Mouse (Mus musculus): ENCODE measurements around the gene Rufy1.

GRCm38 (mm10) chr11:50391272-50391960 is 39.5 kb downstream of the Rufy1 start:
- TF ChIP-seq POLR2A (IDR thresholded peaks at IDR 0.05; ENCODE audit: control insufficient read depth, extremely low read depth, insufficient read depth, low read length, poor library complexity) (no peak), CTCF (IDR thresholded peaks at IDR 0.05; ENCODE audit: borderline replicate concordance, control insufficient read depth, extremely low read depth, insufficient read depth, low read length, poor library complexity) (no peak)
